Mouse (Mus musculus) midbrain, embryonic 11.5 days (tissue): ENCODE results near the gene Rpp30. TPM values are rescaled to one million over a fixed set of nuclear protein-coding genes. Genes with fewer than 3 reads are reported as not detected.

Experiments used
- ATAC-seq: fragments of 200-750 bp; cut with Nextera tagmentation; 2 replicates; pipeline ENCODE4 v1.8.0; 2017; ENCODE audit warnings: moderate TSS enrichment, moderate library complexity; ENCODE audit not compliant: low FRiP score
- DNase-seq: peaks from one replicate; pipeline ENCODE4 v3.0.0; 2015; ENCODE audit warnings: low spot score; ENCODE audit errors: missing footprints
- H3K27ac ChIP-seq: fragments of 300-500 bp; sonication (generic); 2 replicates; pipeline ENCODE4 v1.5.1; 2014; ENCODE audit warnings: low read depth, low read length
- H3K27me3 ChIP-seq: fragments of 300-500 bp; sonication (generic); 2 replicates; pipeline ENCODE4 v1.6.1; 2014; ENCODE audit warnings: mild to moderate bottlenecking, low read length, moderate library complexity, mixed read lengths; ENCODE audit not compliant: control insufficient read depth, insufficient read depth
- H3K36me3 ChIP-seq: fragments of 300-500 bp; sonication (generic); 2 replicates; pipeline ENCODE4 v1.6.1; 2014; ENCODE audit warnings: mild to moderate bottlenecking, low read length, moderate library complexity, mixed read lengths; ENCODE audit not compliant: control insufficient read depth, insufficient read depth
- H3K4me1 ChIP-seq: fragments of 300-500 bp; sonication (generic); 2 replicates; pipeline ENCODE4 v1.6.1; 2014; ENCODE audit warnings: low read length; ENCODE audit not compliant: control insufficient read depth, insufficient read depth
- H3K4me2 ChIP-seq: fragments of 300-500 bp; sonication (generic); 2 replicates; pipeline ENCODE4 v1.6.1; 2014; ENCODE audit warnings: mild to moderate bottlenecking, moderate library complexity
- H3K4me3 ChIP-seq: fragments of 300-500 bp; sonication (generic); 2 replicates; pipeline ENCODE4 v1.5.1; 2014; ENCODE audit warnings: low read depth, low read length
- H3K9ac ChIP-seq: fragments of 300-500 bp; sonication (generic); 2 replicates; pipeline ENCODE4 v1.6.1; 2014; ENCODE audit warnings: low read length
- H3K9me3 ChIP-seq: fragments of 300-500 bp; sonication (generic); 2 replicates; pipeline ENCODE4 v1.6.1; 2016; ENCODE audit warnings: low read length; ENCODE audit not compliant: control insufficient read depth
- WGBS: fragments of 180-500 bp; shearing (Covaris S2); extraction: QIAGEN DNeasy Blood & Tissue Kit; methylation state at CpG from one replicate; pipeline ENCODE4 v1.1.7; 2014; 5-methylcytosine and 5-hydroxymethylcytosine counted together
- polyA plus RNA-seq: library from polyadenylated mRNA; unstranded; fragments of >200 nt; fragmentation: Nextera tagmentation; extraction: Ambion mirVana; gene quantifications from 2 replicates; pipeline ENCODE4 v1.2.1, GENCODE M21; 2014

Rpp30 gene
- polyA plus RNA-seq, 1 experiment from 2014 or later = 112 TPM

DNA sequence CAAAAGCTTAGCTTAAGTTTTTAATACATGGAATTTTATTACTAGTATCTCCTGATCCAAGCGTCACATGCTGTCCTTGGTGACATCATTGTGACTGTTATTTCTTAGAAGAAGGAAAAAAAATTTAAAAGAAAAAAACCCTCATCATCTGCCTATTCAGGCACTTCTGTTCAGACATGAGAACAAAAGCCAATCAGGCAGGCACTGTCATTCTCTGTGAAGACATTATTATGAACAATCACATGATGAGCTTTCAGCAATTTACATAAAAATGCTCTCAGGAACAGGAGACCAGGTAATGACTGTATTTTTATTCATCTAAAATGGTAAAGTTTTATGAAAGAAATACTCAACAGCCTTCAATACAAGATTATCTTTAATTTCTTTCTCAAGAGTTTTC lies 14.7 kb downstream of the Rpp30 start:
- no peak for ATAC-seq
- H3K4me3 ChIP-seq = no peak overlapping the region
- H3K36me3 ChIP-seq = peaks cover 8% of the 10 kb centered on the region; the same call in 1 of the 2 replicates
- H3K27me3 ChIP-seq = no peaks in the 10 kb centered on the region
- no peaks in the 10 kb centered on the region for H3K4me1 ChIP-seq
- 90% methylated on average over 1 of the region's 1 CpGs for WGBS
- DNase-seq = no peak
- H3K27ac ChIP-seq = no peak overlapping the region
- H3K4me2 ChIP-seq = no peak overlapping the region
- no peak overlapping the region for H3K9ac ChIP-seq
- no peaks in the 10 kb centered on the region for H3K9me3 ChIP-seq

DNA sequence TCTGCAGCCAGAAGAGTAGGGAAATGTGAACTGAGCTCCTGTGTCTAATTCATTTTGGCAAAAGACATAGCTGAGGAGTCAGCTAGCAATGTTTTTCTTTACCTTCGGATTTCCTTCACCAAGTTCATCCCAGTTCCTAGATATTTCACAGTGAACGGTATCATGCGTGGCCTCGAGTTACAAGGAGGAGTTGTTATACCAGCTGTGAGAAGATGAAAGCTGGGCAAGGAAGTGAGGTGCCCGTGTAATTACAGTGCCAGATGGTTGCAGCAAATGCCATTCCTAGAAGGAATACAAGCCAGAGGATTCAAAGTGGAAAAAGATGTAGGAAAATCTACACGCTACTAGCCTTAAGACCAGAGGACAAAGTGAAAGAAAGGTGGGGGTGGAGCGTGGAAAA lies 15.4 kb downstream of the Rpp30 start:
- H3K9ac ChIP-seq = no peak overlapping the region

DNA sequence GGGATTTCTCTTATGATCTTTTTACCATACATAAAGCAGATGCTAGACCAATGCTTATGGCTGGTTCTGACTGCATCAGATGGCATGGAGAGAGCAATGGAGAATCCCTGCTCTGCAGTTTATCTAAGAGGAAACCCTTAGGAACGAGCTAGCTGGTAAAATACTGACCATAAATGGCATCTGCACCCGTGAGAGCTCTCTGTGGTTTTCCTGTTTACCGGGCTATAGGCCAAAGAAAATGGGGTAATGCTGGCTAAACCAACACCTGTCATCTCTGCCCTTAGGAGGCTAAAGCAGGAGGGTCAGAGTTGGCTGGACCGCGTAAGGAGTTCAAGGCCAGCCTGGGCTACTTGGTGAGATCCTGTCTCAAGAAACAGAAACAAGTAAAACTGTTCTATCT lies 20.4 kb downstream of the Rpp30 start:
- Histone ChIP-seq H3K27me3 (no peaks in the 10 kb centered on the region), H3K4me3 (no peak overlapping the region), H3K4me2 (no peak overlapping the region), H3K9ac (no peak overlapping the region), H3K4me1 (no peaks in the 10 kb centered on the region), H3K36me3 (peaks cover 3% of the 10 kb centered on the region), H3K9me3 (no peaks in the 10 kb centered on the region), H3K27ac (no peak overlapping the region)
- no peak for DNase-seq
- no peak for ATAC-seq
- WGBS = 91% methylated on average over 5 of the region's 5 CpGs

More for the DNA sequence above, 15.4 kb downstream of the Rpp30 start:
- Histone ChIP-seq H3K4me1 (no peaks in the 10 kb centered on the region), H3K4me3 (no peak overlapping the region), H3K27ac (no peak overlapping the region), H3K4me2 (no peak overlapping the region), H3K27me3 (no peaks in the 10 kb centered on the region), H3K36me3 (peaks cover 8% of the 10 kb centered on the region; the same call in 1 of the 2 replicates), H3K9me3 (no peaks in the 10 kb centered on the region)
- no peak for DNase-seq
- 92% methylated on average over 7 of the region's 7 CpGs for WGBS
- ATAC-seq = no peak

DNA sequence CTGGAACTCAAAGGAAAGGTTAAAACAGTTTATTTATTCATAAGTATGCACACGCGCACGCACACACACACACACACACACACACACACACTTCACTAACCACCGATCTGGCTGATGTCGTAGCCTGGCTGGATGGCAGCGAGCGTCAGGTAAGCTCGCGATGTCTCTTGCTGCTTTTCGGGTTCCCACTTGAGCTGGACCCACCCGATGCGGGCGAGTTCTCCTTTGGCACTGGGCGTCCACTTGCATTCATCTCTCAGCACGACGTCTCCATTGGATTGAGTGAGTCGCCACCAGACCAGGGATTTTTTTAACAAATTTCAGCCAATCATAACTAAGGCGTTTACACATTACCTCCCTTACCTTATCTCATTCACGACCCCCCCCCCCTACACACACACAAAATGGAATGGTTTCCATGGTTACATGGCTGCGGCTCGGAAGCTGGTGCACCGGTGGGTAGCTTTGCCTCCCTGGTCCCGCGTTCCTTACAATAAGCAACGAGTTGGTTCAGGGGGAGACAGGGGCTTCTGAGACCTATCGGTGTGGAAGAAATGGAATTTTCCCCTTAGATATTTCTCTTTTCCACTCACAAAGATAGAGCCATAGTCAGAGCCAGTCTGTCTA lies 25.9 kb downstream of the Rpp30 start:
- Histone ChIP-seq H3K4me3 (no peak overlapping the region), H3K4me2 (no peak overlapping the region), H3K4me1 (no peaks in the 10 kb centered on the region), H3K36me3 (no peaks in the 10 kb centered on the region; the same call in 1 of the 2 replicates), H3K27me3 (no peaks in the 10 kb centered on the region), H3K9ac (no peak overlapping the region), H3K27ac (no peak overlapping the region), H3K9me3 (no peaks in the 10 kb centered on the region)
- DNase-seq = no peak
- WGBS = 66% methylated on average over 26 of the region's 26 CpGs
- ATAC-seq = no peak

DNA sequence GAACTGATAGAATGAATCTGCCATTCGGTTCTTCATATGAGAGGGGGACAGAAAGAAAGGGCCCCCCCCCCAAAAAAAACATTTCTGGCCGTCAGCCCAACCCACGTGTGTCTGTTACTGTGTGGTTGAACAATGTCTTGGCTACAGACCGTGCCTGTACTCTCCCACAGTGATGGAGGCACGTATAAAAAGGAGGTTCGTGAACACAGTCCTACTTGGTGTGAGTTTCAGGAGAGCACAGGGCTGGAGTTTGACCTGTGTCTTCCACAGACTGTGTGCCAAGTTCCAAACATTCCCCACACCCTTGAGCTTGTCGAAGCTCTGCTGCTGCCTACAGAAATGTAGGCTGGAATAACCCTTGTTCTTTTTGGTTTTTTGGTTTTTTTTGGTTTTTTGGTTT lies 26.9 kb downstream of the Rpp30 start:
- DNase-seq (no peak), ATAC-seq (no peak)
- WGBS = 52% methylated on average over 7 of the region's 7 CpGs
- Histone ChIP-seq H3K9ac (no peak overlapping the region), H3K4me3 (no peak overlapping the region), H3K4me2 (no peak overlapping the region), H3K27me3 (no peaks in the 10 kb centered on the region), H3K4me1 (no peaks in the 10 kb centered on the region), H3K36me3 (no peaks in the 10 kb centered on the region; the same call in 1 of the 2 replicates), H3K9me3 (no peaks in the 10 kb centered on the region), H3K27ac (no peak overlapping the region)

DNA sequence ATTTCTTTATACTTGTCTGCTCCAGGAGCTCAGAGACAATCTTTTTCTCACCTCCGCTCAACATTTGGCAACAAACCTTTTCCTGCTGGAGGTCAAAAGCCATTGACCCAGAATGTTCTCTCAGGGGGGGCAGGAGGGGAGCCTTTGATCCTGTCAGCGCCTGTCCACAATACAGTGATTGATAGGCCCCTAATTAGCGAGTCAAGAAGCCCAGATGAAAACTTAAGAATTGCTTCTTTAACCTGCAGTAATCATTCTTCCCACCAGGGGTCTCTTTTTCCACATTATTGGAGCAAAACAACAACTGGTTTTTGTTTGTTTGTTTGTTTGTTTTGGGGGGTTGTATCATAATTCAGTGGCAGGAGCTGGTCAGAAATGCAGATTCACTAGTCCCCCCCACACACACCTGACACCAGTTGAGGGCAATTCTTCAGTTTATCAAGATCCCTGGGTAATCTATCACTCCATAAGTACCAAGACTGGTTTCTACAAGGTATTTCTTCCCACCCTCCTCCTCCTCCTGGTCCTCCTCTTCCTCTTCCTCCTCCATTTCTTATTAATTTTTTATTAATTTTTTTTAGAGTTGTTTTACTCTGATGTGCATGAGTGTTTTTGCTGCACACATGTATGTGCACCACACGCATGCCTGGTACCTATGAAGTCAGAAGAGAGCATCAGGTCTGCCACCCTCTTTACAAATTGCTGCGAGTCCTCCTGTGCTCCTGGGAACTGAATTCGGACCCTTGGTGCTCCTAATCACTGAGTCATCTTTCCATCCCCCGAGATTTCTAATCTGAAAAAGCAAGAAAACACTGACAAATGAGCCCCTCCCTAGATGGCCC lies 27.8 kb downstream of the Rpp30 start:
- 41% methylated on average over 7 of the region's 7 CpGs for WGBS
- ATAC-seq (peak; percentile 64), DNase-seq (peak; percentile 93)
- no peak overlapping the region for H3K4me2 ChIP-seq
- H3K27ac ChIP-seq = no peak overlapping the region
- H3K4me1 ChIP-seq = no peaks in the 10 kb centered on the region
- H3K9ac ChIP-seq = no peak overlapping the region
- H3K27me3 ChIP-seq = no peaks in the 10 kb centered on the region
- H3K4me3 ChIP-seq = no peak overlapping the region
- no peaks in the 10 kb centered on the region for H3K9me3 ChIP-seq
- H3K36me3 ChIP-seq = no peaks in the 10 kb centered on the region

DNA sequence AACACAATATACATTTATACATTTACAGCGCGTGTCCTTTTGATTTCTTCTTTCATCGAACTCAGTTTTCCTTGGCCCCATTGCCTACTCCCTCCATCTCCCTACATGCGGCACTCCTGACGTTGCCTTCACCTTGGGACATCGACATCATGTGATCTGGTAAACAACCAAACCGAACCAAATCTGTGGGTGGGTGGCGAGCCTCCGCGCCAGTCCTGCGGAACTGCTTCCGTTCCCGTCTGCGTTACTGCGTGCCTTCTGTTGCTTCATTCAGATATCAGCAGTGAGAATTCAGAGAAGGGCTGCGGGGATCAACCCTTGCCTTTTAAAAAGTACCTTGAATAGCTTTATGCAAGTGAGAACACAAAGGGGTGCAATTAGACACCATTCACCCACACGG lies 28.5 kb downstream of the Rpp30 start:
- H3K4me2 ChIP-seq = no peak overlapping the region
- no peak overlapping the region for H3K27ac ChIP-seq
- H3K36me3 ChIP-seq = no peaks in the 10 kb centered on the region
- no peaks in the 10 kb centered on the region for H3K4me1 ChIP-seq
- 58% methylated on average over 17 of the region's 17 CpGs for WGBS
- ATAC-seq (no peak), DNase-seq (no peak)
- no peaks in the 10 kb centered on the region for H3K27me3 ChIP-seq
- H3K4me3 ChIP-seq = no peak overlapping the region
- H3K9me3 ChIP-seq = no peaks in the 10 kb centered on the region
- H3K9ac ChIP-seq = no peak overlapping the region

DNA sequence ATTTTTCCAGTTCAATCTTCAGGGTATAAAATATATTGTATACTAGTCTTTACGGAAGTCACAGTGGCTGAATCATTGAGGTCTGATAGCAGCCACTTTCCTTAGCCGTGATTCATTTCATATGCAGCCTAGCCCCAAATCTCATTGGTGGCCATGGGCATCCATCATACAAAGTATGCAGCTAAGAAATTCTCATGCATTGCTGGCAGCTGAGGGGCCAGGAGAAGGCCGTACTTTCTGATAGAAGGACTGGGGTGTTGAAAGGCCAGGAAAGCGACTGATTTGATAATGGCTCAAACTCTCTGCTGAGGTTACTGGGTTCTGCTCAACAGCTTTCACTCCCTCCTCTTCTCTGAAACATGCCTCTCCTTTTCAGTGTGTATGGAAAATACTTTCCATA lies 32.7 kb downstream of the Rpp30 start:
- H3K9ac ChIP-seq = no peak overlapping the region
- ATAC-seq (no peak), DNase-seq (no peak)
- no peaks in the 10 kb centered on the region for H3K9me3 ChIP-seq
- H3K4me3 ChIP-seq = no peak overlapping the region
- H3K4me1 ChIP-seq = no peaks in the 10 kb centered on the region
- H3K27ac ChIP-seq = no peak overlapping the region
- 88% methylated on average over 4 of the region's 4 CpGs for WGBS
- no peaks in the 10 kb centered on the region for H3K36me3 ChIP-seq
- H3K4me2 ChIP-seq = no peak overlapping the region
- no peaks in the 10 kb centered on the region for H3K27me3 ChIP-seq

DNA sequence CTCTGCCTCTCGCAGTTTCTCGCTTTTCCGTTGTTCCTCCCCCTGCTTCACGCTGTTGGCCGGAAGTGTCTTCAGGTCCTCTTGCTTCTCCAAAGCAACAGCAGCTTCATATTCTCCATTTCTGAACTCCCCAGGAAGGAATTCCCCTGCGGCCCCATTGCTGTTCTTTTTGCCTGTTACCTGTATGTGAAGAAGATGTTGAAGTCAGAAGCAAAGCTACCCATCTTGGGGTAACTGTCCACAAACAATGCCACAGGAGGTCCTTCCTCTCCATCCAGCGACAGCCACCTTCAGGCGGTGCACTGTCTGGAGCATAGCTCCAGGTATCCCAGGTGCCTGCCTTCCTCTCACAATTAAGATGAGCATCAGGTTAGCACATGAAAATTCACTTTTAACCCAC lies 35.7 kb downstream of the Rpp30 start:
- Histone ChIP-seq H3K36me3 (no peaks in the 10 kb centered on the region), H3K4me1 (no peaks in the 10 kb centered on the region), H3K4me3 (no peak overlapping the region), H3K4me2 (no peak overlapping the region), H3K27ac (no peak overlapping the region), H3K27me3 (no peaks in the 10 kb centered on the region), H3K9me3 (no peaks in the 10 kb centered on the region), H3K9ac (no peak overlapping the region)
- DNase-seq = no peak
- 89% methylated on average over 8 of the region's 8 CpGs for WGBS
- ATAC-seq = no peak
